Mouse (Mus musculus) midbrain, embryonic 10.5 days (tissue): ENCODE data around the gene Lilra5. TPM values are rescaled to one million over a fixed set of nuclear protein-coding genes. Genes with fewer than 3 reads are reported as not detected.

ENCODE experiments used
- DNase-seq: peaks from one replicate; pipeline ENCODE4 v3.0.0-alpha.2; 2017; ENCODE audit warnings: low spot score
- H3K27ac ChIP-seq: fragments of 300-500 bp; sonication (generic); replicated peaks from 2 replicates; pipeline ENCODE4 v1.5.1; 2016; ENCODE audit warnings: mild to moderate bottlenecking
- H3K27me3 ChIP-seq: fragments of 300-500 bp; sonication (generic); 2 replicates; pipeline ENCODE4 v1.6.1; 2016; ENCODE audit warnings: low read depth, mild to moderate bottlenecking; ENCODE audit not compliant: poor library complexity, severe bottlenecking
- H3K36me3 ChIP-seq: fragments of 300-500 bp; sonication (generic); 2 replicates; pipeline ENCODE4 v1.6.1; 2016; ENCODE audit warnings: mild to moderate bottlenecking, moderate library complexity
- H3K4me1 ChIP-seq: fragments of 300-500 bp; sonication (generic); 2 replicates; pipeline ENCODE4 v1.6.1; 2016
- H3K4me3 ChIP-seq: fragments of 300-500 bp; sonication (generic); 2 replicates; pipeline ENCODE4 v1.5.1; 2016; ENCODE audit warnings: mild to moderate bottlenecking, moderate library complexity
- H3K9me3 ChIP-seq: fragments of 300-500 bp; sonication (generic); replicated peaks from 2 replicates; pipeline ENCODE4 v1.6.1; 2016; ENCODE audit warnings: mild to moderate bottlenecking
- WGBS: fragments of 180-500 bp; shearing (Covaris S2); methylation state at CpG from one replicate; pipeline ENCODE4 v1.1.7; 2016; 5-methylcytosine and 5-hydroxymethylcytosine counted together
- polyA plus RNA-seq: library from polyadenylated mRNA; unstranded; fragments of >200 nt; fragmentation: Nextera tagmentation; extraction: Ambion mirVana; gene quantifications from 2 replicates; pipeline ENCODE4 v1.2.1, GENCODE M21; 2016

Lilra5 gene
- polyA plus RNA-seq, 1 experiment from 2014 or later = not detected

- H3K9me3 ChIP-seq = no peaks in the 10 kb centered on the region
- H3K4me1 ChIP-seq = no peaks in the 10 kb centered on the region
- no peak overlapping the region for H3K27ac ChIP-seq
- no peaks in the 10 kb centered on the region for H3K36me3 ChIP-seq
- WGBS = 86% methylated on average over 5 of the region's 5 CpGs
- H3K4me3 ChIP-seq = no peak overlapping the region
- DNase-seq = no peak
- no peaks in the 10 kb centered on the region for H3K27me3 ChIP-seq
Measured at GRCm38 (mm10) chr7:4292638-4293037, 55.1 kb downstream of the Lilra5 start.

Other genes starting within 250 kb of the Lilra5 start
- gene Lair1, start 174.6 kb upstream of the Lilra5 start, polyA plus RNA-seq = 0.47 and 1.3 TPM in 2 replicates
- 21.9 and 45.3 TPM in 2 replicates for gene Ttyh1, start 118.3 kb upstream of the Lilra5 start, polyA plus RNA-seq
- 63.1 and 82.0 TPM in 2 replicates for gene Leng8, start 100.7 kb upstream of the Lilra5 start, polyA plus RNA-seq
- gene Leng9, start 87.4 kb upstream of the Lilra5 start, polyA plus RNA-seq = 1.4 and 1.9 TPM in 2 replicates
- gene Cdc42ep5, start 72.9 kb upstream of the Lilra5 start, polyA plus RNA-seq = 18.1 and 20.1 TPM in 2 replicates
- gene Ncr1, start 100.0 kb downstream of the Lilra5 start, polyA plus RNA-seq = not detected in 2 replicates
- gene Gp6, start 160.0 kb downstream of the Lilra5 start, polyA plus RNA-seq = 0.21 and 0.25 TPM in 2 replicates
- 34.9 and 35.8 TPM in 2 replicates for gene Rdh13, start 207.9 kb downstream of the Lilra5 start, polyA plus RNA-seq
- gene Eps8l1, start 222.9 kb downstream of the Lilra5 start, polyA plus RNA-seq = 2.9 and 3.4 TPM in 2 replicates